In genomic region chr6:40465710-40466109, GRCm38 (mm10) we compare ENCODE assay signal across 15 mouse cellular contexts. TPM values are rescaled to one million over a fixed set of nuclear protein-coding genes. Genes with fewer than 3 reads are reported as not detected.
DNase-seq lines count a peak whose midpoint lies in the region; ATAC-seq and TF ChIP-seq lines count a peak whose summit lies in the region.
"Had no signal": no experiment of that assay in that cellular context is flagged by ENCODE, and none has a peak within 500 bp of the region (broad histone marks: within the 10 kb centered on the region; RNA-seq: fewer than 3 reads in every experiment).

No protein-coding gene starts in this region.

- 51% methylated on average over 6 of the region's 6 CpGs for WGBS in kidney, embryonic 14.5 days

- peak; percentile 17 for DNase-seq in kidney, postnatal 10 days
- peak; percentile 23 for DNase-seq in A20 (ENCODE audit: low read depth, low spot score)
- DNase-seq in MEL (ENCODE audit: low read depth, low spot score): peak; percentile 28
- DNase-seq in cerebellum, adult 11 months: no peak
- no peak for DNase-seq in spleen, adult 12 weeks (ENCODE audit: low spot score)
- no peak for DNase-seq in gastrocnemius, postnatal 4 days (ENCODE audit: low spot score in 2 of 2)
- DNase-seq: adrenal gland, postnatal 36 days; kidney, adult 9 months had no signal

- no peak for TF ChIP-seq POLR2A in MEL (IDR thresholded peaks at IDR 0.05; ENCODE audit: control insufficient read depth in 1 of 2, insufficient read depth in 1 of 2, low read depth in 1 of 2, low read length in 2 of 2, poor library complexity in 1 of 2)

- no peaks in the 10 kb centered on the region for H3K27me3 ChIP-seq in kidney, embryonic 14.5 days (ENCODE audit: control insufficient read depth, insufficient read depth, low read length)
- peaks cover 0 to 3% of the 10 kb centered on the region in 2 experiments; a peak in 2 of 4 replicates for H3K27me3 ChIP-seq in MEL (ENCODE audit: control insufficient read depth in 1 of 2, insufficient read depth in 2 of 2, low read length in 2 of 2)
- H3K27me3 ChIP-seq: stomach, embryonic 15.5 days had no signal

- H3K36me3 ChIP-seq in kidney, embryonic 14.5 days (ENCODE audit: control insufficient read depth, insufficient read depth, low read length): no peaks in the 10 kb centered on the region
- H3K36me3 ChIP-seq in MEL (ENCODE audit: control insufficient read depth in 1 of 2, insufficient read depth in 2 of 2, low read length in 2 of 2): peaks cover 0 to 2% of the 10 kb centered on the region in 2 experiments; a peak in 1 of 4 replicates
- H3K36me3 ChIP-seq: G1E; stomach, embryonic 15.5 days had no signal

- no peak overlapping the region for H3K4me2 ChIP-seq in kidney, embryonic 14.5 days (replicated peaks; ENCODE audit: low read depth, low read length)
- H3K4me2 ChIP-seq: stomach, embryonic 15.5 days had no signal

- TF ChIP-seq EP300 in MEL (IDR thresholded peaks at IDR 0.05; ENCODE audit: low read depth in 1 of 2, low read length in 2 of 2): no peak

- no peak overlapping the region for H3K27ac ChIP-seq in kidney, embryonic 14.5 days (ENCODE audit: low read depth, low read length)
- no peak overlapping the region for H3K27ac ChIP-seq in MEL (ENCODE audit: control insufficient read depth, low read depth, low read length)
- H3K27ac ChIP-seq: stomach, embryonic 15.5 days had no signal

- peak; percentile 9 for TF ChIP-seq RAD21 in MEL (IDR thresholded peaks at IDR 0.05; ENCODE audit: low read depth, low read length)

- TF ChIP-seq CTCF in MEL (IDR thresholded peaks at IDR 0.05 in 2 of 3, conservative IDR thresholded peaks at IDR 0.05 in 1 of 3; ENCODE audit: control insufficient read depth in 1 of 3, insufficient read depth in 1 of 3, low read depth in 2 of 3, low read length in 3 of 3, poor library complexity in 1 of 3, severe bottlenecking in 1 of 3): peak; percentile 15 to 41 (median 22); a peak in 4 of 6 replicates

- no peak overlapping the region for H3K9ac ChIP-seq in kidney, embryonic 14.5 days (ENCODE audit: low read depth, low read length)
- no peak overlapping the region for H3K9ac ChIP-seq in MEL (ENCODE audit: control insufficient read depth, low read depth, low read length, poor library complexity, severe bottlenecking)
- H3K9ac ChIP-seq: stomach, embryonic 15.5 days had no signal

- no peaks in the 10 kb centered on the region for H3K9me3 ChIP-seq in kidney, embryonic 14.5 days (ENCODE audit: control insufficient read depth, low read length)
- H3K9me3 ChIP-seq in MEL (replicated peaks; ENCODE audit: insufficient read depth, low read length): no peaks in the 10 kb centered on the region
- H3K9me3 ChIP-seq: G1E; stomach, embryonic 15.5 days had no signal

- no peak for ATAC-seq in kidney, embryonic 14.5 days (ENCODE audit: low FRiP score, low TSS enrichment)
- peak; percentile 79 for ATAC-seq in megakaryocyte, adult 5-6 weeks (ENCODE audit: poor library complexity, severe bottlenecking)

- H3K4me1 ChIP-seq in kidney, embryonic 14.5 days (ENCODE audit: control insufficient read depth, insufficient read depth, low read length): no peaks in the 10 kb centered on the region
- peaks cover 0 to 3% of the 10 kb centered on the region in 2 experiments; a peak in 2 of 4 replicates for H3K4me1 ChIP-seq in MEL (ENCODE audit: control insufficient read depth in 1 of 2, insufficient read depth in 2 of 2, low read length in 2 of 2)
- H3K4me1 ChIP-seq: stomach, embryonic 15.5 days had no signal

- H3K4me3 ChIP-seq in kidney, embryonic 14.5 days (ENCODE audit: low read length): no peak overlapping the region
- H3K4me3 ChIP-seq in MEL (ENCODE audit: control insufficient read depth in 1 of 2, insufficient read depth in 1 of 2, low read depth in 2 of 2, low read length in 2 of 2): no peak overlapping the region
- H3K4me3 ChIP-seq: stomach, embryonic 15.5 days had no signal

- H3K79me2 ChIP-seq in MEL (ENCODE audit: control insufficient read depth, insufficient read depth, low read length, poor library complexity): no peaks in the 10 kb centered on the region

TF ChIP-seq in MEL, 35 proteins besides CTCF, POLR2A, EP300 and RAD21:
- TF ChIP-seq GATA1 (IDR thresholded peaks at IDR 0.05; ENCODE audit: low read depth, low read length): peak; percentile 33; the same call in 1 of the 2 replicates
- TF ChIP-seq MYC (IDR thresholded peaks at IDR 0.05; ENCODE audit: low read depth, low read length): no peak
- TF ChIP-seq SMC3 (IDR thresholded peaks at IDR 0.05; ENCODE audit: low read depth, low read length): peak; percentile 20
TF ChIP-seq in MEL: peak in this region for 2.

RNA-seq across cellular contexts. Expression of gene Ssbp1, which starts 5.4 kb away (rescaled TPM):
- polyA plus RNA-seq in kidney, embryonic 14.5 days (2014; fragmentation: Nextera tagmentation; extraction: Ambion mirVana): 177 and 241 TPM in 2 replicates
- total RNA-seq in MEL (2012; rRNA removed): 97.2 and 99.2 TPM in 2 replicates
- 10 to 100 TPM in 1 of 2 experiments, not detected in 1; 91.7 TPM for polyA plus RNA-seq in MEL (2012; ENCODE audit: insufficient read depth in 1 of 2, insufficient read length in 2 of 2, low read depth in 1 of 2, low replicate concordance in 2 of 2, missing spikeins in 1 of 2)
- 94.8 and 94.9 TPM in 2 replicates for total RNA-seq in megakaryocyte, adult 5-6 weeks (2015)
- total RNA-seq in megakaryocyte, adult 5-6 weeks (2017): 63.2 and 67.6 TPM in 2 replicates
- total RNA-seq in gastrocnemius, postnatal 4 days (2021): 10 to 100 TPM; 35.7 to 41.4 TPM

RNA-seq across cellular contexts. Expression of gene Tas2r137, which starts 25.3 kb away (rescaled TPM):
- not detected in 2 replicates for polyA plus RNA-seq in kidney, embryonic 14.5 days (2014; fragmentation: Nextera tagmentation; extraction: Ambion mirVana)
- total RNA-seq in MEL (2012; rRNA removed): not detected in 2 replicates
- polyA plus RNA-seq in MEL (2012; ENCODE audit: insufficient read depth in 1 of 2, insufficient read length in 2 of 2, low read depth in 1 of 2, low replicate concordance in 2 of 2, missing spikeins in 1 of 2): not detected
- total RNA-seq in megakaryocyte, adult 5-6 weeks (2015): not detected in 2 replicates
- 0.24 TPM in 1 of 2 replicates, not detected in the other for total RNA-seq in megakaryocyte, adult 5-6 weeks (2017)
- total RNA-seq in gastrocnemius, postnatal 4 days (2021): not detected
- total RNA-seq: adrenal gland, postnatal 36 days; G1E; left cerebral cortex, adult 8-10 months had no signal
- polyA plus RNA-seq: G1E; heart, postnatal 0 days; liver, embryonic 16.5 days; stomach, embryonic 15.5 days had no signal

RNA-seq across cellular contexts. Expression of gene Wee2, which starts 26.8 kb away (rescaled TPM):
- polyA plus RNA-seq in kidney, embryonic 14.5 days (2014; fragmentation: Nextera tagmentation; extraction: Ambion mirVana): 0.09 TPM in 1 of 2 replicates, not detected in the other
- total RNA-seq in MEL (2012; rRNA removed): not detected in 2 replicates
- polyA plus RNA-seq in MEL (2012; ENCODE audit: insufficient read depth in 1 of 2, insufficient read length in 2 of 2, low read depth in 1 of 2, low replicate concordance in 2 of 2, missing spikeins in 1 of 2): not detected
- not detected in 2 replicates for total RNA-seq in megakaryocyte, adult 5-6 weeks (2015)
- not detected in 2 replicates for total RNA-seq in megakaryocyte, adult 5-6 weeks (2017)
- total RNA-seq in gastrocnemius, postnatal 4 days (2021): not detected
- total RNA-seq: adrenal gland, postnatal 36 days had no signal
- polyA plus RNA-seq: G1E; heart, postnatal 0 days; liver, embryonic 16.5 days had no signal

RNA-seq across cellular contexts. Expression of gene Tas2r108, which starts 27.6 kb away (rescaled TPM):
- polyA plus RNA-seq in kidney, embryonic 14.5 days (2014; fragmentation: Nextera tagmentation; extraction: Ambion mirVana): not detected in 2 replicates
- 0.16 TPM in 1 of 2 replicates, not detected in the other for total RNA-seq in MEL (2012; rRNA removed)
- polyA plus RNA-seq in MEL (2012; ENCODE audit: insufficient read depth in 1 of 2, insufficient read length in 2 of 2, low read depth in 1 of 2, low replicate concordance in 2 of 2, missing spikeins in 1 of 2): under 1 TPM in 1 of 2 experiments, not detected in 1; 0.10 TPM
- total RNA-seq in megakaryocyte, adult 5-6 weeks (2015): not detected in 2 replicates
- not detected in 2 replicates for total RNA-seq in megakaryocyte, adult 5-6 weeks (2017)
- not detected for total RNA-seq in gastrocnemius, postnatal 4 days (2021)
- total RNA-seq: adrenal gland, postnatal 36 days; left cerebral cortex, adult 8-10 months had no signal
- polyA plus RNA-seq: G1E; heart, postnatal 0 days; liver, embryonic 16.5 days; stomach, embryonic 15.5 days had no signal

RNA-seq across cellular contexts. Expression of gene E330009J07Rik, which starts 29.8 kb away (rescaled TPM):
- 14.0 and 17.7 TPM in 2 replicates for polyA plus RNA-seq in kidney, embryonic 14.5 days (2014; fragmentation: Nextera tagmentation; extraction: Ambion mirVana)
- total RNA-seq in MEL (2012; rRNA removed): 6.1 and 6.4 TPM in 2 replicates
- polyA plus RNA-seq in MEL (2012; ENCODE audit: insufficient read depth in 1 of 2, insufficient read length in 2 of 2, low read depth in 1 of 2, low replicate concordance in 2 of 2, missing spikeins in 1 of 2): 1 to 10 TPM in 1 of 2 experiments, not detected in 1; 5.9 TPM
- 8.0 and 8.6 TPM in 2 replicates for total RNA-seq in megakaryocyte, adult 5-6 weeks (2015)
- total RNA-seq in megakaryocyte, adult 5-6 weeks (2017): 14.1 and 16.2 TPM in 2 replicates
- 1 to 10 TPM; 3.9 to 5.4 TPM for total RNA-seq in gastrocnemius, postnatal 4 days (2021)

Comparison
In these comparisons a context has a peak if more than half of its experiments do, and no peak if none do; other contexts are left out.
1. DNase-seq: peak in kidney, postnatal 10 days (single experiment), A20 (single experiment) and MEL (single experiment); none in cerebellum, adult 11 months (single experiment), spleen, adult 12 weeks (single experiment) and gastrocnemius, postnatal 4 days (0 of 2).